Mouse (Mus musculus): Measurements from ENCODE around the gene Gpnmb. TPM values are rescaled to one million over a fixed set of nuclear protein-coding genes. Genes with fewer than 3 reads are reported as not detected.

Gpnmb gene
- total RNA-seq (2021): 1 to 10 TPM in 1 of 2 experiments, under 1 TPM in 1; 0.71 to 4.0 TPM
- long read RNA-seq, experiment 1: 0 reads
- long read RNA-seq, experiment 2, partial matches to known transcripts: 0 of 1 reads
- long read RNA-seq, experiment 2, other reads (novel, unspliced or antisense): 0 of 1 reads

- no peak for TF ChIP-seq CTCF (IDR thresholded peaks at IDR 0.05)
- intact Hi-C loops (cut with DNase I): no loop called here
- peak; percentile 24 for DNase-seq
- peak within 1 kb of the TSS; percentile 53 for H3K27ac ChIP-seq
- peak within 1 kb of the TSS; percentile 62 for H3K4me3 ChIP-seq
These were observed at the start of gene Gpnmb for GRCm38 (mm10) chr6:49036275-49037267. Gene Gpnmb (plus strand): TSS chr6:49036546.

- intact Hi-C loops (cut with DNase I): no loop called here
- no peak for TF ChIP-seq CTCF (IDR thresholded peaks at IDR 0.05)
- DNase-seq: no peak
- Histone ChIP-seq H3K4me3 (no peak overlapping the region), H3K27ac (no peak overlapping the region)
These were observed 46.4 kb upstream of the Gpnmb start for GRCm38 (mm10) chr6:48989971-48990370.

- TF ChIP-seq CTCF (IDR thresholded peaks at IDR 0.05): no peak
- DNase-seq: no peak
- no peak overlapping the region for H3K27ac ChIP-seq
- intact Hi-C loops (cut with DNase I): no loop called here
- no peak overlapping the region for H3K4me3 ChIP-seq
These were observed 44.4 kb upstream of the Gpnmb start for GRCm38 (mm10) chr6:48991991-48992390.

- intact Hi-C loops (cut with DNase I): no loop called here
- no peak overlapping the region for H3K27ac ChIP-seq
- no peak for TF ChIP-seq CTCF (IDR thresholded peaks at IDR 0.05)
- DNase-seq: no peak
- H3K4me3 ChIP-seq: no peak overlapping the region
These were observed 38.2 kb upstream of the Gpnmb start for GRCm38 (mm10) chr6:48998186-48998585.

GRCm38 (mm10) chr6:48998796-48999195 lies 37.5 kb upstream of the Gpnmb start:
- intact Hi-C loops (cut with DNase I): no loop called here

GRCm38 (mm10) chr6:49003381-49003780 lies 33.0 kb upstream of the Gpnmb start:
- intact Hi-C loops (cut with DNase I): no loop called here
- no peak overlapping the region for H3K4me3 ChIP-seq
- H3K27ac ChIP-seq: no peak overlapping the region
- DNase-seq: no peak
- peak; percentile 15; the same call in 1 of the 2 replicates for TF ChIP-seq CTCF (IDR thresholded peaks at IDR 0.05)

More at GRCm38 (mm10) chr6:48998796-48999195, 37.5 kb upstream of the Gpnmb start:
- Histone ChIP-seq H3K27ac (no peak overlapping the region), H3K4me3 (no peak overlapping the region)
- DNase-seq: no peak
- no peak for TF ChIP-seq CTCF (IDR thresholded peaks at IDR 0.05)

GRCm38 (mm10) chr6:49007981-49008380 lies 28.4 kb upstream of the Gpnmb start:
- intact Hi-C loops (cut with DNase I): no loop called here
- DNase-seq: peak; percentile 67
- no peak overlapping the region for H3K27ac ChIP-seq
- peak overlapping the region; percentile 63 for H3K4me3 ChIP-seq
- peak; percentile 79 for TF ChIP-seq CTCF (IDR thresholded peaks at IDR 0.05)

- no peak for TF ChIP-seq CTCF (IDR thresholded peaks at IDR 0.05)
- no peak for DNase-seq
- H3K4me3 ChIP-seq: peak overlapping the region; percentile 63
- H3K27ac ChIP-seq: no peak overlapping the region
- intact Hi-C loops (cut with DNase I): no loop called here
These were observed 27.8 kb upstream of the Gpnmb start for GRCm38 (mm10) chr6:49008420-49009160.

- no peak for DNase-seq
- H3K27ac ChIP-seq: no peak overlapping the region
- intact Hi-C loops (cut with DNase I): no loop called here
- no peak for TF ChIP-seq CTCF (IDR thresholded peaks at IDR 0.05)
- H3K4me3 ChIP-seq: no peak overlapping the region
These were observed 27.2 kb upstream of the Gpnmb start for GRCm38 (mm10) chr6:49009161-49009555.

GRCm38 (mm10) chr6:49009665-49010064 lies 26.7 kb upstream of the Gpnmb start:
- Histone ChIP-seq H3K27ac (no peak overlapping the region), H3K4me3 (no peak overlapping the region)
- TF ChIP-seq CTCF (IDR thresholded peaks at IDR 0.05): peak; percentile 13; the same call in 1 of the 2 replicates
- no peak for DNase-seq
- intact Hi-C loops (cut with DNase I): no loop called here

- H3K27ac ChIP-seq: no peak overlapping the region
- intact Hi-C loops (cut with DNase I): no loop called here
- no peak for DNase-seq
- no peak for TF ChIP-seq CTCF (IDR thresholded peaks at IDR 0.05)
- H3K4me3 ChIP-seq: no peak overlapping the region
These were observed 25.2 kb upstream of the Gpnmb start for GRCm38 (mm10) chr6:49011191-49011590.

- intact Hi-C loops (cut with DNase I): no loop called here
- no peak for DNase-seq
- Histone ChIP-seq H3K27ac (no peak overlapping the region), H3K4me3 (no peak overlapping the region)
- no peak for TF ChIP-seq CTCF (IDR thresholded peaks at IDR 0.05)
These were observed 23.3 kb upstream of the Gpnmb start for GRCm38 (mm10) chr6:49013023-49013422.

- no peak for TF ChIP-seq CTCF (IDR thresholded peaks at IDR 0.05)
- Histone ChIP-seq H3K4me3 (no peak overlapping the region), H3K27ac (no peak overlapping the region)
- intact Hi-C loops (cut with DNase I): no loop called here
- DNase-seq: no peak
These were observed 22.9 kb upstream of the Gpnmb start for GRCm38 (mm10) chr6:49013458-49013857.

Data from gastrocnemius, adult 2 months (tissue).